Mouse (Mus musculus): Measurements from ENCODE around the gene Mark3.
"Not testable (repeated sequence)": the region's sequence is repeated elsewhere in the genome, so short reads cannot be mapped to it uniquely, and the experiment has no call there.

Mark3 gene

GRCm38 (mm10) chr12:111648061-111648645, 73.8 kb downstream of the Mark3 start:
- no peak for DNase-seq (ENCODE audit: low read depth, low spot score)

- DNase-seq (ENCODE audit: low read depth, low spot score) = no peak
These were observed 78.6 kb downstream of the Mark3 start for GRCm38 (mm10) chr12:111652953-111653352.

GRCm38 (mm10) chr12:111653434-111653833, 79.1 kb downstream of the Mark3 start:
- DNase-seq (ENCODE audit: low read depth, low spot score) = no peak

GRCm38 (mm10) chr12:111655695-111656094, 81.4 kb downstream of the Mark3 start:
- no peak for DNase-seq (ENCODE audit: low read depth, low spot score)

- DNase-seq (ENCODE audit: low read depth, low spot score) = no peak
These were observed 85.0 kb downstream of the Mark3 start for GRCm38 (mm10) chr12:111659331-111659730.

GRCm38 (mm10) chr12:111660628-111661027, 86.3 kb downstream of the Mark3 start:
- DNase-seq (ENCODE audit: low read depth, low spot score) = no peak

- DNase-seq (ENCODE audit: low read depth, low spot score) = not testable (repeated sequence)
These were observed 87.2 kb downstream of the Mark3 start for GRCm38 (mm10) chr12:111661554-111661953.

- DNase-seq (ENCODE audit: low read depth, low spot score) = no peak
These were observed 89.2 kb downstream of the Mark3 start for GRCm38 (mm10) chr12:111663228-111664143.

GRCm38 (mm10) chr12:111664144-111664634, 89.9 kb downstream of the Mark3 start:
- no peak for DNase-seq (ENCODE audit: low read depth, low spot score)

GRCm38 (mm10) chr12:111665041-111665880, 90.9 kb downstream of the Mark3 start:
- DNase-seq (ENCODE audit: low read depth, low spot score) = no peak

- no peak for DNase-seq (ENCODE audit: low read depth, low spot score)
These were observed 92.1 kb downstream of the Mark3 start for GRCm38 (mm10) chr12:111666380-111666779.

GRCm38 (mm10) chr12:111667421-111667820, 93.1 kb downstream of the Mark3 start:
- no peak for DNase-seq (ENCODE audit: low read depth, low spot score)

- peak; percentile 86 for DNase-seq (ENCODE audit: low read depth, low spot score)
These were observed 94.2 kb downstream of the Mark3 start for GRCm38 (mm10) chr12:111668457-111668912.

GRCm38 (mm10) chr12:111669000-111669788, 94.9 kb downstream of the Mark3 start:
- no peak for DNase-seq (ENCODE audit: low read depth, low spot score)

GRCm38 (mm10) chr12:111669961-111670360, 95.6 kb downstream of the Mark3 start:
- no peak for DNase-seq (ENCODE audit: low read depth, low spot score)

- DNase-seq (ENCODE audit: low read depth, low spot score) = no peak
These were observed 96.1 kb downstream of the Mark3 start for GRCm38 (mm10) chr12:111670371-111670971.

- no peak for DNase-seq (ENCODE audit: low read depth, low spot score)
These were observed 96.7 kb downstream of the Mark3 start for GRCm38 (mm10) chr12:111670976-111671375.

GRCm38 (mm10) chr12:111671431-111671902, 97.1 kb downstream of the Mark3 start:
- DNase-seq (ENCODE audit: low read depth, low spot score) = no peak

GRCm38 (mm10) chr12:111672176-111672575, 97.9 kb downstream of the Mark3 start, which contains the start of gene Ckb:
TSS of gene Ckb (minus strand) at chr12:111672338.
- peak; percentile 74 for DNase-seq (ENCODE audit: low read depth, low spot score)

- no peak for DNase-seq (ENCODE audit: low read depth, low spot score)
These were observed 98.3 kb downstream of the Mark3 start for GRCm38 (mm10) chr12:111672581-111672980.
